Mouse (Mus musculus) midbrain, postnatal 0 days (tissue): ENCODE measurements around the gene Nmnat1. TPM values are rescaled to one million over a fixed set of nuclear protein-coding genes. Genes with fewer than 3 reads are reported as not detected.

Experiments used
- ATAC-seq: fragments of 200-750 bp; cut with Nextera tagmentation; 2 replicates; pipeline ENCODE4 v1.8.0; 2017; ENCODE audit warnings: moderate number of reproducible peaks, mild to moderate bottlenecking, moderate TSS enrichment, moderate library complexity; ENCODE audit not compliant: low FRiP score
- DNase-seq: peaks from one replicate; pipeline ENCODE4 v3.0.0-alpha.2; 2015; ENCODE audit warnings: low spot score
- H3K27ac ChIP-seq: fragments of 300-500 bp; sonication (generic); 2 replicates; pipeline ENCODE4 v1.5.1; 2014; ENCODE audit warnings: low read depth, mild to moderate bottlenecking, low read length, mixed read lengths
- H3K27me3 ChIP-seq: fragments of 300-500 bp; sonication (generic); 2 replicates; pipeline ENCODE4 v1.6.1; 2014; ENCODE audit warnings: low read length, control low read depth, mixed read lengths; ENCODE audit not compliant: insufficient read depth
- H3K36me3 ChIP-seq: fragments of 300-500 bp; sonication (generic); 2 replicates; pipeline ENCODE4 v1.6.1; 2014; ENCODE audit warnings: low read length, control low read depth, mixed read lengths; ENCODE audit not compliant: insufficient read depth
- H3K4me1 ChIP-seq: fragments of 300-500 bp; sonication (generic); 2 replicates; pipeline ENCODE4 v1.6.1; 2014; ENCODE audit warnings: mild to moderate bottlenecking, control low read depth, antibody characterized with exemption, low read length, mixed read lengths; ENCODE audit not compliant: insufficient read depth
- H3K4me2 ChIP-seq: fragments of 300-500 bp; sonication (generic); 2 replicates; pipeline ENCODE4 v1.6.1; 2014; ENCODE audit warnings: low read depth, mild to moderate bottlenecking, low read length, mixed read lengths; ENCODE audit not compliant: poor library complexity, severe bottlenecking
- H3K4me3 ChIP-seq: fragments of 300-500 bp; sonication (generic); 2 replicates; pipeline ENCODE4 v1.5.1; 2014; ENCODE audit warnings: low read depth, mild to moderate bottlenecking, low read length, moderate library complexity
- H3K9ac ChIP-seq: fragments of 300-500 bp; sonication (generic); replicated peaks from 2 replicates; pipeline ENCODE4 v1.6.1; 2014; ENCODE audit warnings: mild to moderate bottlenecking, low read length, moderate library complexity, mixed read lengths; ENCODE audit not compliant: poor library complexity, severe bottlenecking
- H3K9me3 ChIP-seq: fragments of 300-500 bp; sonication (generic); 2 replicates; pipeline ENCODE4 v1.6.1; 2016; ENCODE audit warnings: low read length, control low read depth
- CTCF ChIP-seq: IDR thresholded peaks from 2 replicates; pipeline ENCODE4 v1.5.1; 2016; ENCODE audit warnings: antibody characterized with exemption, mild to moderate bottlenecking
- WGBS: fragments of 180-500 bp; shearing (Covaris S2); extraction: QIAGEN DNeasy Blood & Tissue Kit; methylation state at CpG from one replicate; pipeline ENCODE4 v1.1.7; 2014; 5-methylcytosine and 5-hydroxymethylcytosine counted together
- polyA plus RNA-seq: library from polyadenylated mRNA; unstranded; fragments of >200 nt; fragmentation: Nextera tagmentation; extraction: Ambion mirVana; gene quantifications from 2 replicates; pipeline ENCODE4 v1.2.1, GENCODE M21; 2015
- total RNA-seq: library from RNA; depleted of rRNA; stranded (reverse); fragments of >200 nt; gene quantifications from 2 replicates; pipeline ENCODE4 v1.2.3, GENCODE M21; 2014

Nmnat1 gene
- total and polyA plus RNA-seq, 2 experiments from 2014 or later: 4.1 to 6.3 TPM

GRCm38 (mm10) chr4:149454879-149455278, 30.1 kb downstream of the Nmnat1 start, which contains the start of gene Rbp7:
Rbp7 (minus strand) TSS chr4:149454978.
- no peak for DNase-seq
- no peak for ATAC-seq
- H3K9me3 ChIP-seq: no peaks in the 10 kb centered on the region
- no peak within 1 kb of the TSS for H3K4me3 ChIP-seq
- no peak within 1 kb of the TSS for H3K4me2 ChIP-seq
- no peak within 1 kb of the TSS for H3K9ac ChIP-seq
- H3K36me3 ChIP-seq: no peaks in the 10 kb centered on the region
- 0 out of 2 replicates have a peak, but pooled peaks have one; percentile 7 for TF ChIP-seq CTCF
- no peak within 1 kb of the TSS for H3K27ac ChIP-seq
- 56% methylated on average over 8 of the region's 8 CpGs for WGBS
- no peaks in the 10 kb centered on the region for H3K4me1 ChIP-seq
- no peaks in the 10 kb centered on the region for H3K27me3 ChIP-seq

DNA sequence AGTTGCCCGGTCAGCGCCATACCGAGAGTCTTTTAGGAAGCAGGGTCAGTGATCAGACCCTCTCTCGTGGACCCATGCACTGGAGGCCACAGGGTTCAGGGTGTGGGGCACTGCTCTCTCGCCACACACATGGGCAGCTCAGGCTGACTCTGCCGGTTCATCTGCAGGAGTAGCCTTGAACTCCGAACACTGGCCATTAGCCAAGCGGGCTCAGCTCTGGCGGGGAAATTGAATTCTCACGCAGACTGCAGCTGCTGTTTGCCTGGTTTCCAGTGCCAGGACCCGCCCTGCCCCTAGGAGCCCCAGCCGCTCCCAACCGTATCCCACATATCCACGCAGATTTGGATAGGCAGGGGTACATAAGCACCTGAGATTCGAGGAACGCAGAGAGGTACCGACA, 30.7 kb downstream of the Nmnat1 start:
- H3K4me1 ChIP-seq: no peaks in the 10 kb centered on the region
- H3K27me3 ChIP-seq: no peaks in the 10 kb centered on the region
- 87% methylated on average over 17 of the region's 17 CpGs for WGBS
- H3K9me3 ChIP-seq: no peaks in the 10 kb centered on the region
- no peak overlapping the region for H3K27ac ChIP-seq
- no peak for TF ChIP-seq CTCF
- ATAC-seq: no peak
- no peak overlapping the region for H3K4me2 ChIP-seq
- no peak overlapping the region for H3K9ac ChIP-seq
- H3K36me3 ChIP-seq: no peaks in the 10 kb centered on the region
- no peak for DNase-seq
- H3K4me3 ChIP-seq: no peak overlapping the region

GRCm38 (mm10) chr4:149453656-149454055, 31.3 kb downstream of the Nmnat1 start:
- Histone ChIP-seq H3K9ac (no peak overlapping the region), H3K36me3 (no peaks in the 10 kb centered on the region), H3K4me3 (no peak overlapping the region), H3K27ac (no peak overlapping the region), H3K4me2 (no peak overlapping the region), H3K9me3 (no peaks in the 10 kb centered on the region), H3K27me3 (no peaks in the 10 kb centered on the region), H3K4me1 (no peaks in the 10 kb centered on the region)
- whole genome bisulfite sequencing: 92% methylated on average over 4 of the region's 4 CpGs
- ATAC-seq (no peak), DNase-seq (peak; percentile 19)
- TF ChIP-seq CTCF: peak; percentile 60

DNA sequence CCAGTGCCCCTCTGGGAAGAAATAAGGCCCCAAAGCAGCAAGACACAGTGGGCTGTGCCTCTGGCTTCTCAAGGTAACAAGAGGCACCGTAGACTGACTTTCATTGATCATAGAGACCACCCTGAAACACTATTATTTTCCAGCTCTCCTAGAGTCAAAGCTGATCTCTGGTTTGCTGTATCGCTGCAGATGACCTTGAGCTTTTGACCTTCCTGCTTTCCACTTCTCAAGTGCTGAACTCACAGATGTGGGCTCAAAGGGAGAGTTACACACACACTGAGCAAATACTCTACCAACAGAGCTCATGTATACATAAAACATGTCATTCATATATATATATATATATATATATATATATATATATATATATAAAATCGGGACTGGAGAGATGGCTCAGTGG, 34.4 kb downstream of the Nmnat1 start:
- no peak for TF ChIP-seq CTCF
- no peaks in the 10 kb centered on the region for H3K27me3 ChIP-seq
- H3K9me3 ChIP-seq: no peaks in the 10 kb centered on the region
- no peak overlapping the region for H3K4me3 ChIP-seq
- H3K36me3 ChIP-seq: no peaks in the 10 kb centered on the region
- no peak overlapping the region for H3K4me2 ChIP-seq
- no peak for ATAC-seq
- H3K4me1 ChIP-seq: no peaks in the 10 kb centered on the region
- DNase-seq: no peak
- H3K9ac ChIP-seq: no peak overlapping the region
- no peak overlapping the region for H3K27ac ChIP-seq
- WGBS: 90% methylated on average over 3 of the region's 3 CpGs

- Histone ChIP-seq H3K9me3 (no peaks in the 10 kb centered on the region), H3K4me1 (no peaks in the 10 kb centered on the region), H3K27ac (peak overlapping the region; percentile 89), H3K36me3 (no peaks in the 10 kb centered on the region), H3K27me3 (no peaks in the 10 kb centered on the region), H3K9ac (no peak overlapping the region), H3K4me3 (no peak overlapping the region), H3K4me2 (peak overlapping the region; percentile 54; the same call in 1 of the 2 replicates)
- no peak for ATAC-seq
- 32% methylated on average over 1 of the region's 1 CpGs for WGBS
- no peak for TF ChIP-seq CTCF
- no peak for DNase-seq
These were observed 38.7 kb downstream of the Nmnat1 start for GRCm38 (mm10) chr4:149446309-149446708.

GRCm38 (mm10) chr4:149445868-149446267, 39.1 kb downstream of the Nmnat1 start:
- no peaks in the 10 kb centered on the region for H3K9me3 ChIP-seq
- TF ChIP-seq CTCF: no peak
- H3K4me2 ChIP-seq: peak overlapping the region; percentile 54
- H3K4me1 ChIP-seq: no peaks in the 10 kb centered on the region
- no peaks in the 10 kb centered on the region for H3K36me3 ChIP-seq
- DNase-seq (peak; percentile 75), ATAC-seq (peak; percentile 75)
- peak overlapping the region; percentile 89 for H3K27ac ChIP-seq
- H3K9ac ChIP-seq: 0 out of 2 replicates have a peak overlapping the region, but pooled peaks have one; percentile 65
- WGBS: 2% methylated on average over 11 of the region's 11 CpGs
- H3K4me3 ChIP-seq: peak overlapping the region; percentile 33; the same call in 1 of the 2 replicates
- no peaks in the 10 kb centered on the region for H3K27me3 ChIP-seq
